Mouse (Mus musculus) heart, postnatal 0 days (tissue): ENCODE measurements around the gene Sla2. TPM values are rescaled to one million over a fixed set of nuclear protein-coding genes. Genes with fewer than 3 reads are reported as not detected.
"Not testable (repeated sequence)": the region's sequence is repeated elsewhere in the genome, so short reads cannot be mapped to it uniquely, and the experiment has no call there.

Experiments used
- ATAC-seq: fragments of 200-750 bp; cut with Nextera tagmentation; 2 replicates; pipeline ENCODE4 v1.8.0; 2017; ENCODE audit warnings: low read depth, moderate number of reproducible peaks, moderate library complexity; ENCODE audit not compliant: insufficient read depth
- DNase-seq: peaks from one replicate; pipeline ENCODE4 v3.0.0-alpha.2; 2016; ENCODE audit warnings: low spot score
- H3K27ac ChIP-seq: fragments of 300-500 bp; sonication (generic); 2 replicates; pipeline ENCODE4 v1.5.1; 2014; ENCODE audit warnings: low read depth, mild to moderate bottlenecking
- H3K27me3 ChIP-seq: fragments of 300-500 bp; sonication (generic); 2 replicates; pipeline ENCODE4 v1.6.1; 2014; ENCODE audit warnings: low read length, mixed read lengths; ENCODE audit not compliant: control insufficient read depth, insufficient read depth
- H3K36me3 ChIP-seq: fragments of 300-500 bp; sonication (generic); replicated peaks from 2 replicates; pipeline ENCODE4 v1.6.1; 2014; ENCODE audit warnings: low read length, mixed read lengths; ENCODE audit not compliant: control insufficient read depth, insufficient read depth
- H3K4me1 ChIP-seq: fragments of 300-500 bp; sonication (generic); 2 replicates; pipeline ENCODE4 v1.6.1; 2014; ENCODE audit warnings: antibody characterized with exemption; ENCODE audit not compliant: control insufficient read depth, insufficient read depth
- H3K4me2 ChIP-seq: fragments of 300-500 bp; sonication (generic); 2 replicates; pipeline ENCODE4 v1.6.1; 2014; ENCODE audit warnings: low read depth, mild to moderate bottlenecking, low read length, moderate library complexity
- H3K4me3 ChIP-seq: fragments of 300-500 bp; sonication (generic); 2 replicates; pipeline ENCODE4 v1.5.1; 2014; ENCODE audit warnings: low read depth, low read length
- H3K9ac ChIP-seq: fragments of 300-500 bp; sonication (generic); replicated peaks from 2 replicates; pipeline ENCODE4 v1.6.1; 2014; ENCODE audit warnings: low read depth, low read length, mixed read lengths
- H3K9me3 ChIP-seq: fragments of 300-500 bp; sonication (generic); replicated peaks from 2 replicates; pipeline ENCODE4 v1.6.1; 2016; ENCODE audit warnings: low read length; ENCODE audit not compliant: control insufficient read depth
- CTCF ChIP-seq: IDR thresholded peaks from 2 replicates; pipeline ENCODE4 v1.5.1; 2016; ENCODE audit warnings: antibody characterized with exemption, control low read depth, low read depth
- EP300 ChIP-seq: IDR thresholded peaks from 2 replicates; pipeline ENCODE4 v1.6.1; 2016; ENCODE audit warnings: antibody characterized with exemption, low read depth
- WGBS: fragments of 180-500 bp; shearing (Covaris S2); extraction: QIAGEN DNeasy Blood & Tissue Kit; methylation state at CpG from one replicate; pipeline ENCODE4 v1.1.7; 2014; 5-methylcytosine and 5-hydroxymethylcytosine counted together
- polyA plus RNA-seq: library from polyadenylated mRNA; unstranded; fragments of >200 nt; fragmentation: Nextera tagmentation; extraction: Ambion mirVana; gene quantifications from 2 replicates; pipeline ENCODE4 v1.2.1, GENCODE M21; 2015
- total RNA-seq: library from RNA; depleted of rRNA; stranded (reverse); fragments of >200 nt; gene quantifications from 2 replicates; pipeline ENCODE4 v1.2.3, GENCODE M21; 2014; ENCODE audit warnings: low replicate concordance

The Sla2 gene
- total and polyA plus RNA-seq, 2 experiments from 2014 or later, result 0.14 TPM; not detected in 1

DNA sequence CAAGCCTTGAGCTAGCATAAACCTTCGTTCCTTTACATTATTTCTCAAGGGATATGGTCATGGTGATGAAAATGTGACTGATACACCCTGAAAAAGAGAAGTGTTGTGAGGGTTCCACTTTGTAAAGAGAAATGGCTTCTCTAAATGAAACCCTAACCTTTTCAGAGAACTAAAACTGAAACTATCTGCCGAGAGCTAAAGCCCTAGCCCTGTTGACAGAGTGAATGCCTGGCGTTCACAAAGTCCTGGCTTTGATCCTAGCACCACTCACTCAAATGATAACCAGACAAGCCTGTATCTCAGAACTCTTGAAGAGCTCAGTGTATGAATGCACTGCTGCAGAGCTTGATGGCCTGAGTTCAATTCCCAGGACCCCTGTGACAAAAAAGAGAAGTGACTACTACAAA, 29.6 kb downstream of the Sla2 start:
- Histone ChIP-seq H3K27ac (peak overlapping the region; percentile 68), H3K36me3 (no peaks in the 10 kb centered on the region), H3K27me3 (no peaks in the 10 kb centered on the region), H3K4me2 (peak overlapping the region; percentile 48), H3K4me3 (peak overlapping the region; percentile 23), H3K9me3 (no peaks in the 10 kb centered on the region), H3K9ac (peak overlapping the region; percentile 22; the same call in 1 of the 2 replicates), H3K4me1 (0 out of 2 replicates have a peak, but pooled peaks cover 10% of the 10 kb centered on the region)
- TF ChIP-seq EP300 (no peak), CTCF (no peak)
- WGBS, result 24% methylated on average over 3 of the region's 3 CpGs
- peak; percentile 63 for DNase-seq
- ATAC-seq, result no peak

GRCm38 (mm10) chr2:156856311-156856710, 30.7 kb downstream of the Sla2 start:
- Histone ChIP-seq H3K9ac (no peak overlapping the region), H3K27me3 (no peaks in the 10 kb centered on the region), H3K27ac (no peak overlapping the region), H3K4me1 (0 out of 2 replicates have a peak, but pooled peaks cover 6% of the 10 kb centered on the region), H3K36me3 (peaks cover 10% of the 10 kb centered on the region; the same call in 1 of the 2 replicates), H3K4me2 (no peak overlapping the region), H3K9me3 (no peaks in the 10 kb centered on the region), H3K4me3 (no peak overlapping the region)
- no peak for DNase-seq
- ATAC-seq, result no peak
- no peak for TF ChIP-seq CTCF
- WGBS, result 88% methylated on average over 1 of the region's 1 CpGs

DNA sequence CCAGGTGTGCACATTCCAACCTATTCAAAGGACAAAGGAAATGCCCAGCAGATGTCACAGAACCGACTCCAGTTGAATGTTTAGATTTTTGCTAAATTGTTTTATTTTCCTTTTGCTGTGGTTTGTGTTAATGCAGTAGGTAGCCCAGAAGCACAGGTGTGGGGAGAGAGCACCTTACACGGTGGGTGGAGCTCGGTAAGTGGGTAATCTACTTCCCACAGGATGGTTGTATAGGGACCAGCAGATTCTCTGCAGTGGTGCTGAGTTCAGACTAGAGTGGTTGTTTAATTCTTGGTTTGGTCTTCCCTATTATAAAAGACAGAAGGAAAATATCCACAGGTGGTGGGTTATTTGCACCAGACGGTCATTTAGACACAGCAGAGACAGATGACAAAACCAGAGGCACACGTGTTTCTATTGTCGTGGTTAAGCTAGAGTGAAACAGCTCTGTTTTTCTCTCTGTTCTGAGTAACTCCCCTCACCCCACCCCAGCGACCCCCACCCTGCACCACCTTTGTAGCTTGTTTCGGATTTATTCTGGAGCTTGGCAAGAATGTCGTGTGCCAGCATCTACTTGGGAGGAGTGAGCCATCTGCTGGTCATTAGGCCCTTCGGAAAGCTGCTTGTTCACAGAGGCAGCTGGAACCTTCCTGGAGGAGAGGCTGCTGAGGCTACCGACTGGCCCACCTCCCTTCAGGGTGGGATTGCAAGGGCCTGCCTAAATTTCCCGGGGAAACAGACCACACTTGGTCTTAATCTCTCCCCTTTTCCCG, 32.8 kb downstream of the Sla2 start:
- not testable (repeated sequence) for H3K27me3 ChIP-seq, H3K27ac ChIP-seq, H3K9ac ChIP-seq, H3K9me3 ChIP-seq, H3K4me1 ChIP-seq, H3K4me3 ChIP-seq, ATAC-seq, H3K4me2 ChIP-seq
- H3K36me3 ChIP-seq, result peaks cover 28% of the 10 kb centered on the region
- DNase-seq, result peak; percentile 53
- TF ChIP-seq CTCF, result peak; percentile 65
- 48% methylated on average over 13 of the region's 13 CpGs for WGBS

- not testable (repeated sequence) for H3K9me3 ChIP-seq, H3K4me1 ChIP-seq, H3K27ac ChIP-seq, H3K9ac ChIP-seq, H3K27me3 ChIP-seq, H3K4me3 ChIP-seq, H3K4me2 ChIP-seq, DNase-seq
- H3K36me3 ChIP-seq, result peaks cover 28% of the 10 kb centered on the region
- 61% methylated on average over 8 of the region's 13 CpGs for WGBS
- ATAC-seq, result 0 out of 2 replicates have a peak, but pooled peaks have one; percentile 9
These were observed 33.4 kb downstream of the Sla2 start for GRCm38 (mm10) chr2:156853584-156853983.

DNA sequence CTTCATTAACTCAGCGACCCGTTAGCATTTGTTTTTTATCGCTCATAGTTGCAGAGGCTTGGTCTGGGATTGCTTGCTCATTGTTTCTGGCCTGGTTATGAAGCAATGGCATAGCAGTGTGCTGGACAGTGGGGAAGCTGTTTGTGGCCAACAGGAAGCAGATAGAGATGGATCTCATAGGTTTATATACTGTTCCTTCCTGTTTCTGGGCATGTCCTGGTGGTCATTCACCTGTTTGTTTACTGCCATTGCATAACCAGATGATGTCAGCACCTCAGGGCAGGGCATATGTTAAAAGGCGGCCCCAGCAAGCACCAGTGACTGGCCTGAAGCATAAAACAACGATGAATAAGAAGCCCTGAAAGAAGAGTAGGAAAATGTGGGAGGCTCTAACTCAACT, 36.5 kb downstream of the Sla2 start:
- ATAC-seq, result no peak
- H3K36me3 ChIP-seq, result peaks cover 46% of the 10 kb centered on the region

More for the DNA sequence above, 36.5 kb downstream of the Sla2 start:
- no peak overlapping the region for H3K4me3 ChIP-seq
- TF ChIP-seq EP300 (no peak), CTCF (no peak)
- H3K4me1 ChIP-seq, result no peaks in the 10 kb centered on the region
- no peak overlapping the region for H3K4me2 ChIP-seq
- no peak overlapping the region for H3K9ac ChIP-seq
- no peaks in the 10 kb centered on the region for H3K27me3 ChIP-seq
- no peak for DNase-seq
- no peak overlapping the region for H3K27ac ChIP-seq
- H3K9me3 ChIP-seq, result no peaks in the 10 kb centered on the region
- 89% methylated on average over 5 of the region's 5 CpGs for WGBS
